Mouse (Mus musculus) layer of hippocampus, postnatal 36 days (tissue): ENCODE measurements at regions not wholly inside any gene's neighbourhood (a gene's known extent, or its start where the extent isn't known, plus 50 kb on each side); places are given as distances from the start of the nearest gene placed in this dataset.

Experiments
- DNase-seq, 2 experiments: peaks; one replicate each; pipeline ENCODE4 v3.0.0; 2022

DNA sequence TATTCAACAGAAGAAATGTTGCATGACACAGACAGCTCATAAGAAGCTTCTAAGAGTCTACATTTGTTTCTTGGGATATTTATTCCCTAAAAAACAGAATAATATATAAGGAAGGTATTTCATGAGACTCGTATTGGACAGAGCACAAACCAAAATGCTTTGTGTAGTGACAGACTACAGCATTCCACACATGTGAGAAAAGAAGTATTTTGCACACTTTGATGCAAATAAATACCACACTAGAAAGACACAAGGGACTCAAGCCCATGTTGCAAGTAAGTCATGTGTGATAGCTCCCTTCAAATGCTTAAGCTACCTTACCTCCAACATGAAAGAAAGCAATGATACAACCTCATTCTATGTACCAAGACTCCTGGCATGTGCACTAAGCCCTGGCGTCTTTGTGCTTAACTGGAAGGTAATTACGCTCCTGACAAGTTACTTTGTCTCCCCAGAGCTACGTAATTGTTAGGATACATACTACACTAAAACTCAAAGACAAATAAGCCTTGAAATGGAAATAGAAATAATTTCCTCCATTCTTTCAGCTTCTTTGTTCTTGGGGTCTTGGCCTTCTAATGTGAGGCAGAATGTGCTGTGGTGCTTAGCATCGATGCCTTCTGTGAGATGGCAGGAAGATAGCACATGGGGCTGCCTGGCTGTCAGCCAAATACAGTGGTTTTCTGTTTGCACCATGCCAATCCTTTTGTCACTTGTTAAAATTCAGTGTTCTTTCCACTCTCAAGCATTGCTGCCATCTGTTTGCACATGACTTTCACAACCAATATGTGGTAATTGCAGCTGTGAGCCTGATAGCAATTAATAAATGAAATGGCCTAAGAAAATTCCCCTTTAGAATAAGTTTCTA lies 1214.4 kb upstream of the Igfbp7 start:
- peak; percentile 61 to 68 for DNase-seq

DNA sequence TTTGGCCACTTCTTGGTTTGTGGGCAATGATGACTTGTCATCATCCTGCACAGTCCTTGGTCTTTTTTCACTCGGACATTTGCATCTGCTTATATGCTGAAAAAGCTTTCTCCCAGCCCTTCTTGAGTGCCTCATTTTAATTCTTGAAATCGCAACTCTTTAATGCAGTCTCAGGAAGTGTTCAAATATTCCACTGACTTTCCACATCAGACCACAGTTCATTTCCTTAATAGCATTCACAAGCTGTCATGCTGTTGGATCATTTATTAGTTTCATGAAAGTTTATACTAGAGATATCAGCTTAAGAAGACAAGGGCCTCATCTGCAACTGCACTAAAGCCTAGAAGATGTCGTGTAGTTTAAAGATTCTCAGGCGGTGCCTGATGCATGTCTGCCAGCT lies 1200.5 kb upstream of the Igfbp7 start:
- no peak for DNase-seq

DNA sequence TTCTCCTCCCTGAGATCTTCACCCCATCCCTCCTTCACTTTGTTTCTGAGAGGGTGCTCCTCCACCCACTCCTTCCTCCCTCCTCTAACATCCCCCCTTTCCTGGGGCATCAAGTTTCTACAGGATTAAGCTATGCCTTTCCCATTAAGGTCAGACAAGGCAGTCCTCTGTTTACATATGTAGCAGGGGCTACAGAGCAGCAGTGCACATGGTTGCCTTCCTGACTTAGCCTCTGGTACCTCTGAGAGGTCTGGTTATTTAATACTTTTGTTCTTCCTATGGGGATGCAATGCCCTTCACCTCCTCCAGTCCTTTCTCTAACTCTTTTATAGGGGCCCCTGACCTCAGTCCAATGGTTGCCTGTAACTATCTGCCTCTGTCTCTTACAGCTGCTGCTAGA lies 1194.8 kb upstream of the Igfbp7 start:
- no peak for DNase-seq

DNA sequence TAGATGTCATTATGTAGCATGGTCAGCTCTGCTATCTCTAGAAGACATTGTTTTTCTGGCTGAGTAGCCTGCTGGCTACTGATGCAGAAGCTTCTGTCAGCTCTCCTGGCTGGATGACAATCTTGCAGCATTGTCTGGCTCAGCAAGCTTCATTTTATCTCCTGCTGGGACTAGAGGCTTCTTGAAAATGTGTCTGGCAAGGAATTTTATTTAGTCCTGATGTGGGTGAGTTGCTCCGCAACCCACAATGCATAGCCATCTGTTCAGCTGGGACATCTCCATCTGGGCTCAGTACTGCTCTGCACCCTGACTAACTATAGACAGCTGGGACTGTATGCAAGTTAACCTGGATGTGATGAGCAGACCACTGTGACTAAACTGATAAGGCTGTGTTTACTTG lies 1177.0 kb upstream of the Igfbp7 start:
- peak; percentile 58 to 71 for DNase-seq

DNA sequence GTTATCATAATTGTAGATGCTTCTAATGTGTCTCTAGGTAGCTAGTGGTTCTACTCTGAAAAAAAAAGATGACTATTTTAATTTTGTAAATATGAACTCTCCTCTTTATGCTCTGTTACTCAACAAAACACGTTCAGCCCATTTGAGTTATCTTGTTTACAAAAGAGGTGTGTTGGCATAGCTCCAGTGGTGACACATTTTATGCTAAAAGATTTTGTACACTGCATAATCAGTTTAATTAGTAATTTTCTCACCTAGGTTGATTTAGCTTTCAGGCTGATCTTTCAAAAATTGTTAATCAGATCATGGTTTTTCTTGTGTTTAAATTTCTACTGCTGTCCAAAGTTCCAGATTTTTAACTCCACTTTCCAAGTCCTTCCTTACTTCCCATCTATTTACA lies 1149.1 kb upstream of the Igfbp7 start:
- no peak for DNase-seq

DNA sequence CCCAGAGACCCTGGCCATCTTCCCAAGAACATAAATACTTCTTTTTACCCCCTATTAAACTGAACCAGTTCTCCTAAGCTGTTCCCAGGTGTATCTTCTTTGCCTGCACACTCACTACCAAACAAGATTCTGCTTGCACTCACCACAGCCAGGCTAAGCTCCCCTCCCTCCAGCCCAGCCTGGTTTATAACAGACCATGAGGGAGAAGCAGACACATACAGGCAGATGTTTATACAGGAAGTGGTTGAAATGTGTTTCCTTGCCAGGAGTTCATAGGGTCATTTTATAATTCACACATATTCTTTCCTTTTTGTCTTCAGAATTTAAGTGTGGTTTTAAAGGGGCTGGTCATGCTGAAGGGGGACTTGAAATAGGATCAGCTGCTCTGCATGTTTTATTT lies 1127.5 kb upstream of the Igfbp7 start:
- no peak for DNase-seq
